Mouse (Mus musculus) forebrain, embryonic 14.5 days (tissue): ENCODE measurements at regions not wholly inside any gene's neighbourhood (a gene's known extent, or its start where the extent isn't known, plus 50 kb on each side); places are given as distances from the start of the nearest gene placed in this dataset.
"Not testable (repeated sequence)": the region's sequence is repeated elsewhere in the genome, so short reads cannot be mapped to it uniquely, and the experiment has no call there.

Experiments
- ATAC-seq: fragments of 200-750 bp; cut with Nextera tagmentation; 2 replicates; pipeline ENCODE4 v1.8.0; 2017; ENCODE audit warnings: mild to moderate bottlenecking, moderate library complexity
- DNase-seq: peaks from one replicate; pipeline ENCODE4 v3.0.0-alpha.2; 2015; ENCODE audit warnings: low spot score
- H3K27ac ChIP-seq: fragments of 300-500 bp; sonication (generic); 2 replicates; pipeline ENCODE4 v1.5.1; 2014; ENCODE audit warnings: low read depth, mild to moderate bottlenecking, control low read depth, low read length, moderate library complexity
- H3K27me3 ChIP-seq: fragments of 300-500 bp; sonication (generic); replicated peaks from 2 replicates; pipeline ENCODE4 v1.6.1; 2014; ENCODE audit warnings: low read length, control low read depth, mixed read lengths; ENCODE audit not compliant: control insufficient read depth, insufficient read depth
- H3K36me3 ChIP-seq: fragments of 300-500 bp; sonication (generic); 2 replicates; pipeline ENCODE4 v1.6.1; 2014; ENCODE audit warnings: low read length, control low read depth; ENCODE audit not compliant: control insufficient read depth, insufficient read depth
- H3K4me1 ChIP-seq: fragments of 300-500 bp; sonication (generic); 2 replicates; pipeline ENCODE4 v1.6.1; 2014; ENCODE audit warnings: antibody characterized with exemption, low read length, control low read depth; ENCODE audit not compliant: control insufficient read depth, insufficient read depth
- H3K4me2 ChIP-seq: fragments of 300-500 bp; sonication (generic); 2 replicates; pipeline ENCODE4 v1.6.1; 2014; ENCODE audit warnings: mild to moderate bottlenecking, control low read depth, low read length
- H3K4me3 ChIP-seq: fragments of 300-500 bp; sonication (generic); 2 replicates; pipeline ENCODE4 v1.5.1; 2014; ENCODE audit warnings: low read depth, low read length, control low read depth
- H3K9ac ChIP-seq: fragments of 300-500 bp; sonication (generic); 2 replicates; pipeline ENCODE4 v1.6.1; 2014; ENCODE audit warnings: mild to moderate bottlenecking, low read length, control low read depth, moderate library complexity
- H3K9me3 ChIP-seq: fragments of 300-500 bp; sonication (generic); replicated peaks from 2 replicates; pipeline ENCODE4 v1.6.1; 2016; ENCODE audit warnings: low read length, control low read depth, mixed read lengths; ENCODE audit not compliant: control insufficient read depth
- WGBS: fragments of 180-500 bp; shearing (Covaris S2); extraction: QIAGEN DNeasy Blood & Tissue Kit; methylation state at CpG from one replicate; pipeline ENCODE4 v1.1.7; 2014; 5-methylcytosine and 5-hydroxymethylcytosine counted together

DNA sequence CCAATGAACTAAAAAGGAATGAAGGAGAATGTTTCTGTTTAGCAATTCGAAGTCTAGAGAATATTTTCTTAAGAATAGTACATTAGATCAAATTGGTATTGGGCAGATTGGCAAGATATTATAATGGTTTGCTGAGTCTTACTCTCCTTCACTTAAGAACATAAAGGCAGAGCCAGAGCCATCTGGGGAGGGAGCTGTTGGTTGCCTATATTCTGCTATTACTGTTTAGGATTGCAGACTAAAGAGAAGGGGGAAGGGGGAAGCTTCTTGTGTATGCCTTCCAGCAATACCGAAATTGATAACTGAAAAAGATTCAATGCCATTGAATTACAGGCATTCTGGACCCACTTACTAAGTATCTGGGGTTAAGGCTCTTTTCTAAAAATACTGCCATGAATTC is 171.1 kb upstream of the Edil3 start:
- H3K36me3 ChIP-seq = no peaks in the 10 kb centered on the region
- no peaks in the 10 kb centered on the region for H3K9me3 ChIP-seq
- WGBS = 78% methylated on average over 2 of the region's 2 CpGs
- ATAC-seq (no peak), DNase-seq (peak; percentile 37)
- H3K4me1 ChIP-seq = no peaks in the 10 kb centered on the region
- H3K27ac ChIP-seq = no peak overlapping the region
- H3K27me3 ChIP-seq = no peaks in the 10 kb centered on the region
- no peak overlapping the region for H3K4me2 ChIP-seq
- no peak overlapping the region for H3K9ac ChIP-seq
- no peak overlapping the region for H3K4me3 ChIP-seq

DNA sequence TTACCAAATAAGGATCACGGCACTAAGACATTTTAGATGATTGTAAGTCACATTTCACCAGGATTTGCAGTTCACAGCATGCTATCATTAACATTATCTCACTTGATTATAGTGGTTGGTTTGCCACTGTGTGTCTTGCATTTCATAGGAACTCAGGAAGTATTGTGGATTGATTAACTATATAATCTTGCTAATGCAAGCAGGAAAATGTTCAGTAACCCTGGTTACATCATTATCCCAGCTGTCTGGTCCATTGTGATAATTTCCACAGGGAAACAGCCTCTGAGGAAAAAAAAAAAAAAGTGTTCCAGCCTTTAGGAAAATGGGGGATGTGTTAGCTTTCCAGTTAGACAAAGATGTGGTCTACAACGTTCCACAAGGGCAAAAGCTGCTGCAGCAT is 170.2 kb upstream of the Edil3 start:
- Histone ChIP-seq H3K4me3 (no peak overlapping the region), H3K9ac (no peak overlapping the region), H3K4me2 (no peak overlapping the region), H3K36me3 (no peaks in the 10 kb centered on the region), H3K9me3 (no peaks in the 10 kb centered on the region), H3K27ac (no peak overlapping the region), H3K27me3 (no peaks in the 10 kb centered on the region), H3K4me1 (no peaks in the 10 kb centered on the region)
- ATAC-seq = no peak
- no peak for DNase-seq
- 54% methylated on average over 2 of the region's 2 CpGs for WGBS

DNA sequence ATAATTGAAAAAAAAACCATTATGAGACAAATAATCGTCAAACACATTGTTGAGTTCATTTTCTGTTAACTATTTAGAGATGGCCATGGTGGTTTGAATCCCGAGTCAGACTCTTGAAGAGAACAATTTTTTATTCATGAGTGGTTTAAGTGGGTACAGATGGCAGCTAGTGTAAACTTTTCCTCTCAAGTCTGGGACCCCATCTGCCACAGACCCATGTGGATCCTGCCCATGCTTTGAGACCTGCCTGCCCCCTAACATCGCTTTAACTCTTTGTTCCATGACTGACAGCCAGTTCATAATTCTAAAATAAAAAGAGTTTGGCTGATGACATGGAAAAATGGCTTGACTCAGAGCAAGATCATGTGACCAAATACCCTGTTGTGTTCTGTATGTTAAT is 166.2 kb upstream of the Edil3 start:
- Histone ChIP-seq H3K36me3 (no peaks in the 10 kb centered on the region), H3K27ac (no peak overlapping the region), H3K4me3 (no peak overlapping the region), H3K27me3 (no peaks in the 10 kb centered on the region), H3K9me3 (no peaks in the 10 kb centered on the region), H3K4me1 (no peaks in the 10 kb centered on the region), H3K4me2 (no peak overlapping the region), H3K9ac (no peak overlapping the region)
- ATAC-seq (no peak), DNase-seq (peak; percentile 22)
- WGBS = 75% methylated on average over 3 of the region's 3 CpGs

DNA sequence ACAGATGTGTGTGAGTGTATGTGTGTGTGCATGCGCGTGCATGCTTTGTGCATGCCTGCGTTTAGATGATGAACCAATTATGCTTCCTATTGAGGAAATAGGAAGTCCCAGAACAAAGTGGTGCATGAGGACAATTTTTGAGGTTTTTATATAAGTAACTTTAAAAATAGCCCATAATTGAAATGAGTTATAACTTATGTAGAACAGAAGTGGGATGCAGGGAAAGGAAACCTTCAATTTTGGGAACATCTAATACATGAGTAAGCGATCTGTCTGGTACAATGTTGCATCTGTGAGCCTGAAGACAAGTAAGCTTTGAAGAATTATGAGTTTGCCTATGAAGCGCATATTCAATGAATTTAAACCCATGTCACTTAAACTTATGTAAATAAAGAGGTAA is 145.4 kb upstream of the Edil3 start:
- Histone ChIP-seq H3K27ac (no peak overlapping the region), H3K36me3 (no peaks in the 10 kb centered on the region), H3K9ac (no peak overlapping the region), H3K4me3 (no peak overlapping the region), H3K4me1 (no peaks in the 10 kb centered on the region), H3K4me2 (no peak overlapping the region), H3K9me3 (no peaks in the 10 kb centered on the region), H3K27me3 (no peaks in the 10 kb centered on the region)
- WGBS = 89% methylated on average over 5 of the region's 5 CpGs
- ATAC-seq (no peak), DNase-seq (no peak)

DNA sequence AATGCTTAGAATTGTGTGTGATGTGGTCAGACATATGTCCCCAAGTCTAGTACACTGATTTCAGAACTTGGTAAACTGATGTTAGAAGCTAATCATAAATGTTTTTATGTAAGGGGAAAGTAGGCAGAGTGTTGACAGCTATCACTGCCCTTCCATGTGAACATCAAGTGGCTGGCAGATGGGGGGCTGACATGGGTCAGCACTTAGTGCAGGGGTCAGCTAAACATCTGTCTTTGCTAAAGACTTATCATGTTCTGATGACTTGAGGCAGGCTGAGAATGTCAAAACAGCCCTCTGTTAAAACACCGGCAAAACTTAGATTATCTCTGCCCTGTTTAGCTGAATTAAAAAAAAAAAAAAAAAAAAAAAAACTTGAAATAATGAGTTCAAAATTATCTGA is 116.7 kb upstream of the Edil3 start:
- DNase-seq (no peak), ATAC-seq (no peak)
- Histone ChIP-seq H3K36me3 (no peaks in the 10 kb centered on the region), H3K27me3 (no peaks in the 10 kb centered on the region), H3K27ac (no peak overlapping the region), H3K9me3 (no peaks in the 10 kb centered on the region), H3K4me2 (no peak overlapping the region), H3K9ac (no peak overlapping the region), H3K4me3 (no peak overlapping the region), H3K4me1 (no peaks in the 10 kb centered on the region)
- 90% methylated on average over 1 of the region's 1 CpGs for WGBS

DNA sequence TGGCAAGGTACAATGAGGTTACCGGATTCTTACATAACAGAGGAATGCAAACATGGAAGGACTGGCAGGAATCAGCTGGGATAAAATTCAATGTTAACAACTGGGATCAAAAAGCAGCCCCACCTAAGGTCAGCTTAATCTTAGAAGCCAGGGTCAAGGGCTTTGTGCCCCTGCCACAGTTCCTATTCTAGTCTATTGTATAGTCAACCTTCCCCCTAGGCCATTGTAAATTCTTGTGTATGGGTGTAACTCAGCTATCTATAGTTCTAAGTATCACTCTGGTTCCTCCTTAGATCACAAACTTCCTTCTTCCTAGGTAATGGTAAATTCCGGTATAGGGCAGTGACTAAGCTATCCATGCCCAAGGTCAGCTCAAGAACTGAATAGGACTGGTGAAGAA is 91.6 kb upstream of the Edil3 start:
- 92% methylated on average over 2 of the region's 2 CpGs for WGBS
- not testable (repeated sequence) for H3K4me2 ChIP-seq, H3K27me3 ChIP-seq, H3K27ac ChIP-seq, H3K9ac ChIP-seq, H3K4me1 ChIP-seq, H3K36me3 ChIP-seq, DNase-seq, H3K4me3 ChIP-seq, H3K9me3 ChIP-seq, ATAC-seq

DNA sequence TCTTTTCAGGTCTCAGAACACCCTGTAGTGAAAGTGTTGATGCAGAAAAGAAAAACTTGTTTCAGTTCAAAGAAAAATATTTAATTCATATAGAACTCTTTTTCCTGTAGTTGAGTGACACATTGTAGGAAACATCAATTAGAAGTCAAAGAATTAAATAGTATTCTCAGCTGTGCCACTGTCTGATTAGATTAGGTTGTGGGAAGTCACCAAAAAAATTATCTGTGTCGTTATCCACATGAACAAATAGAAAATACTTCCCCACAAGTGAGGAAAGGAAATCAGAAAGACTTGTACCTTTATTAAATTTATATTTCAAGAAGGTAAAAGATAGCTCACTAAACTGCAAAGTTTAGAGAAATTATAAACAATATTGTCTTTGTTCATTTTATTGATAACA is 71.4 kb upstream of the Edil3 start:
- Histone ChIP-seq H3K9ac (no peak overlapping the region), H3K27me3 (no peaks in the 10 kb centered on the region), H3K9me3 (no peaks in the 10 kb centered on the region), H3K4me1 (no peaks in the 10 kb centered on the region), H3K27ac (no peak overlapping the region), H3K4me3 (no peak overlapping the region), H3K4me2 (no peak overlapping the region), H3K36me3 (no peaks in the 10 kb centered on the region)
- ATAC-seq = no peak
- 56% methylated on average over 1 of the region's 1 CpGs for WGBS
- no peak for DNase-seq
